Mouse (Mus musculus) adrenal gland, postnatal 4 days (tissue): Measurements from ENCODE around the gene Sp9. TPM values are rescaled to one million over a fixed set of nuclear protein-coding genes. Genes with fewer than 3 reads are reported as not detected.

ENCODE experiments used
- DNase-seq, 2 experiments: peaks; one replicate each; pipeline ENCODE4 v3.0.0; 2021 to 2022; ENCODE audit warnings: low spot score in 2 of 2, mixed read lengths in 2 of 2
- long read RNA-seq, 2 experiments: library from polyadenylated mRNA; stranded (forward); transcript quantifications; one replicate each; pipeline ENCODE4 v2.0.0; 2021
- total RNA-seq, 2 experiments: library from RNA; stranded (reverse); gene quantifications; 2 replicates each; pipeline ENCODE4 v1.2.3; 2021

The Sp9 gene
- total RNA-seq = under 1 TPM in 1 of 2 experiments, not detected in 1; 0.20 TPM
- long read RNA-seq, experiment 1 = 0 reads
- long read RNA-seq, experiment 2 = 0 reads

GRCm38 (mm10) chr2:73271459-73272161 lies at the start of gene Sp9:
Gene Sp9 (plus strand): TSS chr2:73271925.
- no peak for DNase-seq

GRCm38 (mm10) chr2:73231081-73231480 lies 40.6 kb upstream of the Sp9 start:
- DNase-seq = no peak

- DNase-seq = no peak
Measured at GRCm38 (mm10) chr2:73241299-73241698, 30.4 kb upstream of the Sp9 start.

- DNase-seq = no peak
Measured at GRCm38 (mm10) chr2:73248701-73249100, 23.0 kb upstream of the Sp9 start.

GRCm38 (mm10) chr2:73263172-73263765 lies 8.5 kb upstream of the Sp9 start:
- DNase-seq = no peak

GRCm38 (mm10) chr2:73263794-73264610 lies 7.7 kb upstream of the Sp9 start:
- DNase-seq = no peak

GRCm38 (mm10) chr2:73264611-73265195 lies 7.0 kb upstream of the Sp9 start:
- no peak for DNase-seq

- DNase-seq = no peak
Measured at GRCm38 (mm10) chr2:73266011-73266410, 5.7 kb upstream of the Sp9 start.

GRCm38 (mm10) chr2:73266623-73267022 lies 5.1 kb upstream of the Sp9 start:
- DNase-seq = no peak

- no peak for DNase-seq
Measured at GRCm38 (mm10) chr2:73267231-73267630, 4.5 kb upstream of the Sp9 start.

GRCm38 (mm10) chr2:73267818-73268217 lies 3.9 kb upstream of the Sp9 start:
- no peak for DNase-seq

GRCm38 (mm10) chr2:73268281-73268680 lies 3.4 kb upstream of the Sp9 start:
- no peak for DNase-seq

- DNase-seq = no peak
Measured at GRCm38 (mm10) chr2:73268836-73269395, 2.8 kb upstream of the Sp9 start.

- no peak for DNase-seq
Measured at GRCm38 (mm10) chr2:73269666-73270065, 2.1 kb upstream of the Sp9 start.

- DNase-seq = no peak
Measured at GRCm38 (mm10) chr2:73270071-73270592, 1.6 kb upstream of the Sp9 start.

GRCm38 (mm10) chr2:73270593-73271458 lies 899 bp upstream of the Sp9 start:
- DNase-seq = no peak

GRCm38 (mm10) chr2:73272351-73273248 lies 875 bp downstream of the Sp9 start:
- no peak for DNase-seq

- no peak for DNase-seq
Measured at GRCm38 (mm10) chr2:73273249-73274118, 1.8 kb downstream of the Sp9 start.
